Mouse (Mus musculus) adipocyte (in vitro differentiated cells): ENCODE results near the gene S1pr5.
"Not testable (repeated sequence)": the region's sequence is repeated elsewhere in the genome, so short reads cannot be mapped to it uniquely, and the experiment has no call there.

Source experiments
- DNase-seq: peaks from one replicate; pipeline ENCODE4 v3.0.0-alpha.2; 2016; ENCODE audit warnings: low spot score

Gene S1pr5

DNA sequence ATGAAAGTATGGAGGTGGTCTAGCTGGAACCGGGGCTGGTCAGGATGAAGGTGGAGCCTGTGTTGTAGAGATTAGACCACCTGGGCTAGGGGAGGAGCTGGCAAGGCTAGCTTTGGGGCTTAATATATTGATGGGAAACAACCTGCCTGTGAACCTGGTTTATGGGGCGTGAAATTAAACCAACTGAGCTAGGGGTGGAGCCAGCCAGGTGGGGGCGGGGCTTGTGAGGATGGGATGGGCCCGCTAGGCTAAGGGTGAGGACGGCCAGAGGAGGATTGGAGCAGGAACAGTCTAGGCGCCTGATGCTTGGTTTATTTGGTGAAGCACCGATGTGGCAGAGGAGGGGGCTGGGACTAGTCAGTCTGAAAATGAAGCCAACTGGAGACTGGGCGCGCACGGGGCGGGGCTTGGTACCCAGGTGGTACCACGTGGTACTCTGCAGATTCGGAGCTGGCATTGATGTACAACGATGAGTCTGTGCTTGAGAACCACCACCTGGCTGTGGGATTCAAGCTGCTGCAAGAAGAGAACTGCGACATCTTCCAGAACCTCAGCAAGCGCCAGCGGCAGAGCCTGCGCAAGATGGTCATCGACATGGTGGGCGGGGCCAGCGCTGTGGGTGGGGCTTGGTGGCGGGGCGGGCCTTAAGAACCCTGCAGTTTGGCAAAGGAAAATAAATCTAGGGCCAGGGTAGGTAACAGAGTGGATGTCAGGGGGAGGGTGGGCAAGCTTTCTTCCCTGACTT is 43.5 kb downstream of the S1pr5 start:
- no peak for DNase-seq

GRCm38 (mm10) chr9:21204156-21204527 is 44.1 kb downstream of the S1pr5 start:
- no peak for DNase-seq

DNA sequence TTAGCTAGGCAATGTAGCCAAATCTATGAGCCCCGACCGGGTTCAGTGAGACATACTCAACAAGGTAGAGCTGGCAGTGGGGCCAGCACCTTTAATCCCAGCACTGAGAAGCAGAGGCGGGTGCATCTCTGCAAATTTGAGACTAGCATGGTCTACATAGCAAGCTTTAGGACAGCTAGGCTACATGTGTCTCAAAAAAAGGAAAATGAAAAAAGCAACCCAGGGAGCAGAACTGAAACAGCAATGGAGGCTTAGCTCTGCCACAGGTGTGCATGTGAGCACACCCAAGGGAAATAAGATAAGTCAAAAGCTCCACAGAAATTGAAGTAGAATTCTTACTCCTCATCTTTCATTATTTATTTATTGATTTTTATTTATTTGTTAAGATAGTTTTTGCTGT is 49.3 kb downstream of the S1pr5 start:
- DNase-seq: no peak

GRCm38 (mm10) chr9:21197981-21198380 is 50.3 kb downstream of the S1pr5 start:
- no peak for DNase-seq

- no peak for DNase-seq
Measured at GRCm38 (mm10) chr9:21196521-21197433, 51.5 kb downstream of the S1pr5 start.

DNA sequence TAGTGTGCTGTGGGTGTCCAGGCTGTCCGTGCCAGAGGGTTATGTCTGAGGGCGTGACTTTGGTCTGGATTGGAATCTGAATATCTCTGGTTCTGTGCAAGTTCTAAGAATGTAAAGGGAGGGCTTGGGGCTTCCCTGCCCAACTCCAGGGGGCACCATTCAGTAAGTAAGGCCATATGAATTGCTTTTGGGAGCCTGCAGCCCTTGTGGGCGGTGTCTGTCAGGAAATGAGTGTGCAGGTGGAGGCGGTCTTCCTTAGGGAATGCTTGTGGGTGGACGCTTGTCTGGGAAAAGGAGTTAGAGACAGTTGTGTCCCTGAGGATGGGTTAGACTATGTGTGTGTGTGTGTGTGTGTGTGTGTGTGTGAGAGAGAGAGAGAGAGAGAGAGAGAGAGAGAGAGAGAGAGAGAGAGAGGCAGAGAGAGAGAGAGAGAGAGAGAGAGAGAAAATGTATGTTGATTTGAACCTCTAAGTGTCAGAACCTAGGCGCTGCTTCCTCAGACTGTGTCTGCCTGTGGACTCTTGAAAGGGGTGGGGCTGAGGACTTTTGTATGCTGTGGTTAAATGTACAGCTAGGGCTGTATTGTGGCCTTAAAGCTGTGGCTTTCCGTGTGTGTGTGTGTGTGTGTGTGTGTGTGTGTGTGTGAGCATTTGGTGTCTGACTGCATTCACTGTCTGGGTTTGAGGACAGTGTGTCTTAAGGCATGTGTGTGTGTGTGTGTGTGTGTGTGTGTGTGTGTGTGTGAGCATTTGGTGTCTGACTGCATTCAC is 52.3 kb downstream of the S1pr5 start:
- DNase-seq: not testable (repeated sequence)

DNA sequence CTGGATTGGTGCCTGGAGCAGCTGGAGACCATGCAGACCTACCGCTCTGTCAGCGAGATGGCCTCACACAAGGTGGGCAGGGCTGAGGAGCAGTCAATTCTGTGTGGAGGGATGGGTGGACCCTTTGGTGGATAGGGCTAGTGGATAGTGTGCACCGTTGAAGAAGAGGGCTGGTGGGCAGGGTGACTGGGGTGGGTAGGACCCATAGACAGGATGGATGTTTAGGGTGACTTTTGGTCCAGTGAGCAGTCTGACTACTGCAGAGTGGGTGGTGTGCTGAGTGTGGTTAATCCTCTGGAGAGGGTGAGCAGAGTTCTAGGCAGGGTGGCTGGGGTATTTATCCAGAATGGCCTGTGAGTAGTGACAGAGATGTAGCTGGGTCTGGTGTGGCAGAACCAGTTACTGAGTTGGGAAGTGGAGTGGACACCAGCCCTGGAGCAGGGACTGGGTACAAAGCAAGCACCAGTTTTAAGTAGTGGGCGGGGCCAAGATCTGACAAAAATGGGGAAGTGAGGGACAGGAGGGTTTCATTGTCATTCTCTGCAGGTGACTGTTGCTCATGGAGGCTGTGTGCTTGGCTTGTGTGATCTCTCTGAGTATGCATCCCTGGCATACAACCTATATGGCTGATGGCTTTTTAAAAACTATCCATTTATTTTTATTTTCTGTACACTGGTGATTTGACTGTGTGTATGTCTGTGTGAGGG is 53.3 kb downstream of the S1pr5 start:
- no peak for DNase-seq

GRCm38 (mm10) chr9:21193786-21194185 is 54.5 kb downstream of the S1pr5 start:
- peak; percentile 11 for DNase-seq
